Mouse (Mus musculus): Measurements from ENCODE around the gene Gan.
A peak's percentile ranks its signal among the peaks of the same experiment; 100 is the strongest.

The Gan gene

GRCm38 (mm10) chr8:117159031-117159430 lies 1.1 kb downstream of the Gan start:
- DNase-seq = no peak

DNA sequence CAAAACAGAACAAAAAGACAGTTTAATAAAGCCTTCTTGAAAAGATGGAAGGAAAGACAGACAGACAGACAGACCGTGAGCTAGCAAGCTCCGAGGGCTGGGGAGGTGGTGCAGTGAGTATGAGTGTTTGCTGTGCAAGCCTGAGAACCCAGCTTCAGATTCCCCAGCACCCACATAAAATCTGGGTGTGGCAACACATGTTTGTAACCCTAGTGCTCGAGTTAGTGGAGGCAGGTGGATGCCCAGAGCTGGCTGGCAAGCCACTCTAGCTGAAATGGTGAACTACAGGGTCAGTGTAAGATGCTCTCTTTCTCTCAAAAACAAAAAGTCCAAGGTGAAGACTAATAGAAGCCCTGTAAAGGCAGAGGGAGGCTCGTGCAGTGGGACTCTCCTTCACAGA lies 7.0 kb downstream of the Gan start:
- DNase-seq = no peak

DNA sequence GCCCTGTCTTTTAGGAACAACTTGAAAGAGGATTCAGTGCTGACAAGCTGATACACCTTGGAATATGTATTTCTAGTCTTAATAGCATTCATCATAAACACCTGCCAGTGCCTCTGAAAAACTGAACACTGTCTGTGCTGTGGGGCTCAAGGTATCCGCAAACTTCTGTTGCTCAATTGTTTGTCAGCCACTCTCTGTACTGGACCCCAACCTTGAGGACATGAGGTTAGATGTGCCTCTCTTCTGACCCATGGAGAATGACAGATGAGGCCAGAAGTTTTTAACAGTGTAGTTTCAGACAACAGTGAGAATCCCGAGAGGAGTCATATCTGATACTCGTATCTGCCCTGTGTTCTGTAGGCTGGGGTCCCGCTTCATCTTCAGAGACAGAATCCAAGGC lies 7.6 kb downstream of the Gan start:
- no peak for DNase-seq

DNA sequence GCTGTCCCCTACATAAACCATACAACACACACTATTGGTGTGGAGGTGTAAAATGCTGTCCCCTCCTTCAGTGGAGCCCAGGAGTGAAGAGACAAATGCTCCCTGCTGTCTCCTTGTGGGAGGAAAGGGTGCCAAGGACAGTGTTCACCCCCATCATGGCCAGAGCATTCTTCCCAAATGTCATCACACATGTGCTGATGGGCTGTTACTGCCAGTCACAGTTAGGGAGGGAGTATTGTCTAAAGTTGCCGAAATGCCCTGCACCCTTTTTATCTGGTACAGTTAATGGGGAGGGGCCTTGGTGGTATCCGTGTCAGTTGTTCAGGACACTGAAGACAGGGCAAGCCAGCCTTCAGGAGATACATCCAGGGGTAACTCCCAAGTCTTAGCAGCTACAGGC lies 8.6 kb downstream of the Gan start:
- DNase-seq = no peak

- DNase-seq = no peak
These were observed 9.4 kb downstream of the Gan start for GRCm38 (mm10) chr8:117167243-117167883.

GRCm38 (mm10) chr8:117168378-117168777 lies 10.4 kb downstream of the Gan start:
- no peak for DNase-seq

- no peak for DNase-seq
These were observed 13.9 kb downstream of the Gan start for GRCm38 (mm10) chr8:117171826-117172225.

- peak; percentile 77 for DNase-seq
These were observed 15.0 kb downstream of the Gan start for GRCm38 (mm10) chr8:117172904-117173303.

GRCm38 (mm10) chr8:117173690-117174089 lies 15.8 kb downstream of the Gan start:
- DNase-seq = no peak

DNA sequence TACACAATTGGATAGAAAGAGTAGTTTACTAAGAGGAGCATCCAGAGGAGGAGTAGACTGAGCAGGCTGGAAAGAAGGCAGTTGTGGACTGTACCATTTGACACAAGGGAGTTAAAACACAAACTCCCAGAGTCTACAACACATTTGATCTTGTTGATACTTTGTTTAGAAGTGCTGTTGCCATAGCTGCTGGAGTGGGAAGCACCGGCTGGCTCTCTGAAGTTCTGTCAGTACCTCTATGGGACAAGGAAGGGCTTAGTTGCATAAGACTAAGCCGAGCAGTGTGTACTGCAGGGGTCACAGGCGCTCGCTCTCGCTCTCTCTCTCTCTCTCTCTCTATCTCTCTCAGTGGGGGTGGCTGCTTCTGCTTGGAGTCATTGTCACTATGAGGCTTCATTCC lies 16.6 kb downstream of the Gan start:
- no peak for DNase-seq

- DNase-seq = peak; percentile 51
These were observed 18.4 kb downstream of the Gan start for GRCm38 (mm10) chr8:117176308-117176707.

GRCm38 (mm10) chr8:117177236-117177635 lies 19.3 kb downstream of the Gan start:
- DNase-seq = no peak

- DNase-seq = no peak
These were observed 20.1 kb downstream of the Gan start for GRCm38 (mm10) chr8:117178039-117178438.

DNA sequence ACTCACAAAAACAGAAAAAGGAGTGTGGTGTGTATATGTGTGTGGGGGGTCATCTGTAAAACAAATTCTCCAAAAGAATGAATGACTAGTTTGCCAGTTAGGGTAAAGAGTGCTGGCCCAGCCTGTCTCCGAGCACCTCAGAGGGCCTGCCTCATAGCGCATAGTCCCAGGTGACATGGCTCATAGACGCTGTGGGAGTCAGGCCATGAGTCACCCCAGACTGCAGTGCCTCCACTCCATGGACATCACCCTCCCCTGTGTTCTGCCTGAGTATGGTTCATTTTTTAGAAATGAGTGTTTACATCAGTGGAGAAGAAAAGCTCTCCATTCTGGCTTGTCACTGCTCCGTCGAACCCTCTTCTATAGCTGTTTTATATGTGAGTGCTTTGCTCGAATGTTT lies 20.7 kb downstream of the Gan start:
- DNase-seq = no peak

GRCm38 (mm10) chr8:117182746-117183145 lies 24.8 kb downstream of the Gan start:
- DNase-seq = no peak

DNA sequence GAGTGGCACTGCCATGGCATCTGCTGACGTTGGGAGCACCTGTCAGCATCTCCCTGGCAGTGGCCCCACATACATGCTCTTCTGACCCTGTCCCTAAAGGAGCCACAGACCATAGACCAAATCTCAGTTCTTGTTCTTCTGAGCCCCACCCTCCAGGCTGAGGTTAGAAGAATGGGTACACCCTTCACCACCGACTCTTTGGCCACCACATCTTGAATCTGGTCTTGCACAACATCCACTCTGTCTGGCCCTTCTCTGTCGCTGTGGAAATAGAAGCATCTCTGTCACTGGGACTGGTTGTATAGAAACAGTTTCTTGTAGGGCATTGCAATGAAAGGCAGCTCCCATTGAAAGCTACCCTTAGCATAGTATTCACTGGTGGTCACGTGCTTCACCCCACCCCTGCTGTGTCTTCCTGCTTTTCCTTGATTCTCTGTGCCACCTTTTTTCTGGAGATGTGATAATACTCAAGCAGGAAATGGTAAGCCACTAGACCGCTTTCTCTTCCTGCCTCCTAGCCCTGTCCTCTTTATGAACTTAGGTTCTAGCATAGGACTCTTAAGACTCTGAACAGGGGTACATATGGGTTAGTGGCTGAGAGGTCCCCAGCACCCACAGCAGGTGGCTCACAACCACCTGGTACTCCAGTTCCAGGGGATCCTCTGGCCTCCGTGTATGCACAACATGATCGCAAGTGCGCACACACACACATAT lies 25.9 kb downstream of the Gan start:
- no peak for DNase-seq

GRCm38 (mm10) chr8:117194355-117194754 lies 36.4 kb downstream of the Gan start:
- peak; percentile 72 for DNase-seq

- DNase-seq = no peak
These were observed 38.7 kb downstream of the Gan start for GRCm38 (mm10) chr8:117196593-117196992.

GRCm38 (mm10) chr8:117197551-117197950 lies 39.6 kb downstream of the Gan start:
- no peak for DNase-seq

DNA sequence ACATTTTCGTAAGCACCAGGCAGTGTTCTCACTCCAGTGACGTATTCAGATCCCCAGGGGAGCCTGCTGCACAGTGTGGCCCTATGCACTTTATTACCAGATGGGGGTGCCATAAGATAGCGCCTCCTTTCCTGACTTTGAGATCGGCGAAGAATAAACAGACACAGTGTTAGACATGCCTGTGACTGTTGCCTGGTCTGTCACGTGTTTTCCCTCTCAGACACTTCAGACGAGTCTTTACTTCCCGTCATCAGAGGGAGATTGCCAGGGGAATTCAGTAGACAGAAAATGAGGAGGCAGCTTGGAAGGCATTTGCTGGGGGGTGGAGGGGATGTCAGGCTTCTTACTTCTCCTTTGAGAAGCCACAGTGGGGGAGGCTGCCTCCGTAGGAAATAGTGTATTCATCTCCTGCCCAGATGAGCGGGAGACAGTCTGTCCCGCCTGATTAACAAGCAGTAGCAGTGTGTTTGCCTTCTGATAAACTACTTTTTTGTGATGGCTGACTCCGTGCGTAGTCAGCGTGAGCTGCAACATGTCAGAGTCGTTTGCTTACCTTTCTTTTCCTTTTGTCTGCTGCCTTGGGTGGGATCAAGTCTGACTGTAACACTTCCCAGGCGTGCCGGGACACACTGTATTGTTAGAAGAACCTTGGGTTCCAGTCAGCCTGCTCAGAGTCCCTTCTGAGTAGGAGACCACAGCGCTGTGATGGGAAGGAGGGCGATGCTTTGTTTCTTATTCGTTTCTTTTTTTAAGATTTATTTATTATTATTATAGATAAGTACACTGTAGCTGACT lies 40.4 kb downstream of the Gan start:
- peak; percentile 75 for DNase-seq

DNA sequence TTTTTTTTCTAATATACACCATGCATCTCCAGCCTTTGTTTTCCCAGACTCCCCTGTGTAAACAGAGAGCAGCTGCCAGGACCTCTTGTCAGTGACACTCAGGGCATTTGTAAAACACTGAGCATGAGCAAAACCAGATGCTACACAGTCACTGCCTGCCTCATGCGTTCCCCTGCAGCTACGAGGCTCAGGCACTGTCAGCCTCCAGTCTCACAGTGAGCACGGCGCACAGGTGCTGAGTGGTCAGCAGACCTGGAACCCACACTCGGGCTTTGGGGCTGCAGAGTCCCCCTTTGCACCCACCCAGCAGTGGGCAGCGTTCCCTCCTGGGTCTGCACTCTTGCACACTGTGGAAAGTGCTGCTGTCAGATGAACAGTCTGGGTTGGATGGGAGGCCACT lies 41.7 kb downstream of the Gan start:
- peak; percentile 66 for DNase-seq

DNA sequence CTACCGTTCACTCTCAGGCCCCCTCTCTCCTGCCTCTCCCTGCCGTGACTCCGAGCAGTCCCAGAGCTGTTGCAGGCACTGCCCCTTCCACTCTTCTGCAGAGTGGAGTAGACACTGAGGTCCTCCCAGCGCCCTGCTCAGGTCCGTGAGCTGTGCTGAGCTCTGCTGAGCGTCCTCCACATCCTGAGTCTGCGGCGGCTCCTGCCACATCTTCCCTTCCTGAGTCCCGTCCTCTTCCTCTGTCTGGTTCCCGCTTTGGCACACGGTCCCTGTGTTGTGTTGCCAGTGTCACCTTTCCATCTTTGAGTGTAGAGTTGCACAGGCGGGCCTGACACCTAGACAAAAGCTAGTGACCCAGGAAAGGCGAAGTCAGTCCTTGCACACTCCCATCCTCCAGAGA lies 42.4 kb downstream of the Gan start:
- peak; percentile 43 for DNase-seq

- DNase-seq = peak; percentile 76
These were observed 42.9 kb downstream of the Gan start for GRCm38 (mm10) chr8:117200803-117201202.

All from kidney, postnatal 10 days (tissue).